Mouse (Mus musculus) CH12.LX (cell line): Measurements from ENCODE around the gene Efemp2. TPM values are rescaled to one million over a fixed set of nuclear protein-coding genes. Genes with fewer than 3 reads are reported as not detected.

Experiments
- DNase-seq: peaks from one replicate; pipeline ENCODE4 v3.0.0-alpha.2; 2013; ENCODE audit errors: extremely low read depth
- H3K27ac ChIP-seq: 2 replicates; pipeline ENCODE4 v1.5.1; 2012; ENCODE audit warnings: low read depth, mild to moderate bottlenecking, control low read depth, moderate library complexity; ENCODE audit not compliant: insufficient read depth
- H3K27me3 ChIP-seq: replicated peaks from 2 replicates; pipeline ENCODE3; 2012; ENCODE audit warnings: inconsistent platforms
- H3K36me3 ChIP-seq, 2 experiments: replicated peaks in 1 of 2; 2 replicates each; pipeline versions ENCODE3 to v1.6.1; 2012; ENCODE audit warnings: inconsistent platforms in 1 of 2, low read length in 1 of 2, mild to moderate bottlenecking in 1 of 2, mixed read lengths in 1 of 2, moderate library complexity in 1 of 2; ENCODE audit not compliant: control insufficient read depth in 1 of 2, insufficient read depth in 1 of 2
- H3K4me1 ChIP-seq, 2 experiments: 2 replicates each; pipeline ENCODE4 v1.6.1; 2012; ENCODE audit warnings: inconsistent platforms in 1 of 2, moderate library complexity in 1 of 2; ENCODE audit not compliant: insufficient read depth in 2 of 2, control insufficient read depth in 1 of 2
- H3K4me2 ChIP-seq: 2 replicates; pipeline ENCODE4 v1.6.1; 2012; ENCODE audit warnings: low read depth, mild to moderate bottlenecking, control low read depth; ENCODE audit not compliant: poor library complexity, insufficient read depth, severe bottlenecking
- H3K4me3 ChIP-seq, 3 experiments: fragments of 150-350 bp in 1 of 3; sonication (generic) in 1 of 3; replicated peaks in 1 of 3; 2 replicates each; pipeline versions ENCODE3 to v1.5.1; 2011 to 2012; ENCODE audit warnings: low read depth in 2 of 3, low read length in 2 of 3, mild to moderate bottlenecking in 2 of 3, moderate library complexity in 2 of 3, control low read depth in 1 of 3, improper control_type of control experiment in 1 of 3, inconsistent platforms in 1 of 3, mixed read lengths in 1 of 3; ENCODE audit not compliant: poor library complexity in 1 of 3
- H3K79me2 ChIP-seq: replicated peaks from 2 replicates; pipeline ENCODE4 v1.6.1; 2012; ENCODE audit warnings: mild to moderate bottlenecking, moderate library complexity; ENCODE audit not compliant: control insufficient read depth, poor library complexity, insufficient read depth, severe bottlenecking; ENCODE audit errors: extremely low read depth
- H3K9ac ChIP-seq: 2 replicates; pipeline ENCODE4 v1.6.1; 2012; ENCODE audit warnings: low read depth, mild to moderate bottlenecking, control low read depth, moderate library complexity; ENCODE audit not compliant: insufficient read depth
- H3K9me3 ChIP-seq: replicated peaks from 2 replicates; pipeline ENCODE3; 2012; ENCODE audit warnings: low read length, inconsistent platforms, mixed read lengths
- CHD1 ChIP-seq: IDR thresholded peaks from 2 replicates; pipeline ENCODE4 v1.6.1; 2012; ENCODE audit warnings: low read depth, low read length, improper control_type of control experiment, inconsistent platforms
- E2F4 ChIP-seq: IDR thresholded peaks from 2 replicates; pipeline ENCODE4 v1.6.1; 2011; ENCODE audit warnings: low read depth, low read length, improper control_type of control experiment; ENCODE audit not compliant: insufficient replicate concordance
- ELF1 ChIP-seq: IDR thresholded peaks from 2 replicates; pipeline ENCODE4 v1.6.1; 2014; ENCODE audit warnings: low read depth, mild to moderate bottlenecking, inconsistent platforms, low read length, improper control_type of control experiment
- ETS1 ChIP-seq: conservative IDR thresholded peaks from 2 replicates; pipeline ENCODE4 v1.6.1; 2012; ENCODE audit warnings: low read depth, mild to moderate bottlenecking, inconsistent platforms, low read length, improper control_type of control experiment, moderate library complexity
- GABPA ChIP-seq: IDR thresholded peaks from 2 replicates; pipeline ENCODE4 v1.6.1; 2012; ENCODE audit warnings: low read depth, low read length, improper control_type of control experiment, inconsistent platforms; ENCODE audit not compliant: insufficient replicate concordance
- JUN ChIP-seq: IDR thresholded peaks from 2 replicates; pipeline ENCODE4 v1.6.1; 2011; ENCODE audit warnings: low read depth, mild to moderate bottlenecking, low read length, improper control_type of control experiment, moderate library complexity; ENCODE audit not compliant: insufficient read depth
- KAT2A ChIP-seq: IDR thresholded peaks from 2 replicates; pipeline ENCODE4 v1.6.1; 2012; ENCODE audit warnings: low read length, improper control_type of control experiment, inconsistent platforms; ENCODE audit not compliant: insufficient replicate concordance
- MAZ ChIP-seq: IDR thresholded peaks from 2 replicates; pipeline ENCODE4 v1.6.1; 2012; ENCODE audit warnings: low read depth, mild to moderate bottlenecking, inconsistent platforms, low read length, improper control_type of control experiment, moderate library complexity
- NELFE ChIP-seq: IDR thresholded peaks from 2 replicates; pipeline ENCODE4 v1.6.1; 2011; ENCODE audit warnings: low read depth, low read length, improper control_type of control experiment
- PAX5 ChIP-seq: IDR thresholded peaks from 2 replicates; pipeline ENCODE4 v1.6.1; 2012; ENCODE audit warnings: low read length, inconsistent platforms, mixed read lengths
- POLR2A ChIP-seq: IDR thresholded peaks from 2 replicates; pipeline ENCODE4 v1.6.1; 2011; ENCODE audit warnings: low read depth, mild to moderate bottlenecking, improper control_type of control experiment, low read length
- SIN3A ChIP-seq: IDR thresholded peaks from 2 replicates; pipeline ENCODE4 v1.6.1; 2012; ENCODE audit warnings: low read length, improper control_type of control experiment, inconsistent platforms
- SMC3 ChIP-seq: IDR thresholded peaks from 2 replicates; pipeline ENCODE4 v1.6.1; 2011; ENCODE audit warnings: low read depth, low read length, improper control_type of control experiment
- TCF12 ChIP-seq: IDR thresholded peaks from 2 replicates; pipeline ENCODE4 v1.6.1; 2014; ENCODE audit warnings: low read depth, mild to moderate bottlenecking, inconsistent platforms, low read length, improper control_type of control experiment
- UBTF ChIP-seq: IDR thresholded peaks from 2 replicates; pipeline ENCODE4 v1.6.1; 2012; ENCODE audit warnings: low read depth, mild to moderate bottlenecking, inconsistent platforms, low read length, improper control_type of control experiment, moderate library complexity
- USF2 ChIP-seq: conservative IDR thresholded peaks from 2 replicates; pipeline ENCODE4 v1.6.1; 2011; ENCODE audit warnings: low read depth, low read length, improper control_type of control experiment
- ZMIZ1 ChIP-seq: IDR thresholded peaks from 2 replicates; pipeline ENCODE4 v1.6.1; 2012; ENCODE audit warnings: low read depth, mild to moderate bottlenecking, inconsistent platforms, low read length, improper control_type of control experiment
- dilution Hi-C: fragments of 300-500 bp; cut with MboI; formaldehyde crosslinking; loops from 2 replicates; pipeline ENCODE4 v1.14.3; 2020; ENCODE audit warnings: low sequenced_read_pairs; ENCODE audit not compliant: extremely low pct_unique_long_range_greater_than_20kb, extremely low pct_ligation_motif_present
- in situ Hi-C: fragments of 300-500 bp; cut with MboI; formaldehyde crosslinking; loops from 3 replicates; pipeline ENCODE4 v1.14.3; 2019; ENCODE audit warnings: low sequenced_read_pairs, low pct_ligation_motif_present, low pct_unique_long_range_greater_than_20kb, mixed read lengths
- polyA plus RNA-seq: library from polyadenylated mRNA; unstranded; fragments of >175 nt; gene quantifications from 2 replicates; pipeline ENCODE4 v1.2.1, GENCODE M21; 2012; ENCODE audit warnings: low read depth; ENCODE audit not compliant: insufficient read length
- total RNA-seq, 2 experiments: library from RNA; depleted of rRNA; stranded (reverse); fragments of 300-350 nt in 1 of 2; fragments of >200 nt in 1 of 2; gene quantifications; 2 replicates each; pipeline ENCODE4 v1.2.3; 2012 to 2014

Gene Efemp2
- total and polyA plus RNA-seq, 3 experiments, result 0.50 to 0.51 TPM; not detected in 1

GRCm38 (mm10) chr19:5485371-5485770 is 11.6 kb downstream of the Efemp2 start:
- H3K36me3 ChIP-seq, result peaks cover 29 to 55% of the 10 kb centered on the region in 2 experiments

GRCm38 (mm10) chr19:5485821-5486220 is 12.1 kb downstream of the Efemp2 start:
- H3K27ac ChIP-seq, result no peak overlapping the region
- dilution Hi-C loops, result no loop called here

More at GRCm38 (mm10) chr19:5485371-5485770, 11.6 kb downstream of the Efemp2 start:
- in situ Hi-C loops, result no loop called here
- TF ChIP-seq UBTF, result no peak
- TF ChIP-seq SMC3, result no peak
- no peak for TF ChIP-seq TCF12
- no peak for TF ChIP-seq KAT2A
- no peak for TF ChIP-seq JUN
- no peak for TF ChIP-seq CHD1
- no peak for TF ChIP-seq SIN3A
- Histone ChIP-seq H3K27me3 (no peaks in the 10 kb centered on the region), H3K27ac (no peak overlapping the region), H3K9me3 (no peaks in the 10 kb centered on the region), H3K79me2 (no peaks in the 10 kb centered on the region), H3K4me3 (no peak overlapping the region), H3K4me1 (peaks cover 2 to 21% of the 10 kb centered on the region in 2 experiments; a peak in 2 of 4 replicates), H3K9ac (no peak overlapping the region), H3K4me2 (no peak overlapping the region)
- DNase-seq, result no peak
- dilution Hi-C loops, result no loop called here

GRCm38 (mm10) chr19:5486286-5486685 is 12.5 kb downstream of the Efemp2 start:
- in situ Hi-C loops (no loop called here), dilution Hi-C loops (no loop called here)
- Histone ChIP-seq H3K4me2 (no peak overlapping the region), H3K27ac (no peak overlapping the region), H3K36me3 (peaks cover 29 to 52% of the 10 kb centered on the region in 2 experiments), H3K9ac (no peak overlapping the region), H3K4me1 (peaks cover 2 to 21% of the 10 kb centered on the region in 2 experiments; a peak in 2 of 4 replicates), H3K9me3 (no peaks in the 10 kb centered on the region), H3K79me2 (no peaks in the 10 kb centered on the region), H3K27me3 (no peaks in the 10 kb centered on the region), H3K4me3 (no peak overlapping the region)
- DNase-seq, result no peak
- TF ChIP-seq SIN3A, result no peak
- no peak for TF ChIP-seq MAZ
- TF ChIP-seq JUN, result no peak

More at GRCm38 (mm10) chr19:5485821-5486220, 12.1 kb downstream of the Efemp2 start:
- Histone ChIP-seq H3K4me2 (no peak overlapping the region), H3K4me3 (no peak overlapping the region), H3K9ac (no peak overlapping the region), H3K36me3 (peaks cover 29 to 55% of the 10 kb centered on the region in 2 experiments), H3K9me3 (no peaks in the 10 kb centered on the region), H3K4me1 (peaks cover 2 to 21% of the 10 kb centered on the region in 2 experiments; a peak in 2 of 4 replicates), H3K27me3 (no peaks in the 10 kb centered on the region), H3K79me2 (no peaks in the 10 kb centered on the region)
- DNase-seq, result no peak
- TF ChIP-seq POLR2A, result no peak
- TF ChIP-seq GABPA, result no peak
- TF ChIP-seq E2F4, result no peak
- TF ChIP-seq SMC3, result no peak
- TF ChIP-seq USF2, result no peak
- no peak for TF ChIP-seq PAX5
- no peak for TF ChIP-seq NELFE
- TF ChIP-seq SIN3A, result no peak
- TF ChIP-seq MAZ, result no peak
- TF ChIP-seq ETS1, result no peak
- no peak for TF ChIP-seq ZMIZ1
- TF ChIP-seq ELF1, result no peak
- in situ Hi-C loops, result no loop called here
